Mouse (Mus musculus) midbrain, embryonic 11.5 days (tissue): ENCODE measurements around the gene Cbl. TPM values are rescaled to one million over a fixed set of nuclear protein-coding genes. Genes with fewer than 3 reads are reported as not detected.
A peak's percentile ranks its signal among the peaks of the same experiment; 100 is the strongest.

ENCODE experiments used
- ATAC-seq: fragments of 200-750 bp; cut with Nextera tagmentation; 2 replicates; pipeline ENCODE4 v1.8.0; 2017; ENCODE audit warnings: moderate TSS enrichment, moderate library complexity; ENCODE audit not compliant: low FRiP score
- DNase-seq: peaks from one replicate; pipeline ENCODE4 v3.0.0; 2015; ENCODE audit warnings: low spot score; ENCODE audit errors: missing footprints
- H3K27ac ChIP-seq: fragments of 300-500 bp; sonication (generic); 2 replicates; pipeline ENCODE4 v1.5.1; 2014; ENCODE audit warnings: low read depth, low read length
- H3K27me3 ChIP-seq: fragments of 300-500 bp; sonication (generic); 2 replicates; pipeline ENCODE4 v1.6.1; 2014; ENCODE audit warnings: mild to moderate bottlenecking, low read length, moderate library complexity, mixed read lengths; ENCODE audit not compliant: control insufficient read depth, insufficient read depth
- H3K36me3 ChIP-seq: fragments of 300-500 bp; sonication (generic); 2 replicates; pipeline ENCODE4 v1.6.1; 2014; ENCODE audit warnings: mild to moderate bottlenecking, low read length, moderate library complexity, mixed read lengths; ENCODE audit not compliant: control insufficient read depth, insufficient read depth
- H3K4me1 ChIP-seq: fragments of 300-500 bp; sonication (generic); 2 replicates; pipeline ENCODE4 v1.6.1; 2014; ENCODE audit warnings: low read length; ENCODE audit not compliant: control insufficient read depth, insufficient read depth
- H3K4me2 ChIP-seq: fragments of 300-500 bp; sonication (generic); 2 replicates; pipeline ENCODE4 v1.6.1; 2014; ENCODE audit warnings: mild to moderate bottlenecking, moderate library complexity
- H3K4me3 ChIP-seq: fragments of 300-500 bp; sonication (generic); 2 replicates; pipeline ENCODE4 v1.5.1; 2014; ENCODE audit warnings: low read depth, low read length
- H3K9ac ChIP-seq: fragments of 300-500 bp; sonication (generic); 2 replicates; pipeline ENCODE4 v1.6.1; 2014; ENCODE audit warnings: low read length
- H3K9me3 ChIP-seq: fragments of 300-500 bp; sonication (generic); 2 replicates; pipeline ENCODE4 v1.6.1; 2016; ENCODE audit warnings: low read length; ENCODE audit not compliant: control insufficient read depth
- WGBS: fragments of 180-500 bp; shearing (Covaris S2); extraction: QIAGEN DNeasy Blood & Tissue Kit; methylation state at CpG from one replicate; pipeline ENCODE4 v1.1.7; 2014; 5-methylcytosine and 5-hydroxymethylcytosine counted together
- polyA plus RNA-seq: library from polyadenylated mRNA; unstranded; fragments of >200 nt; fragmentation: Nextera tagmentation; extraction: Ambion mirVana; gene quantifications from 2 replicates; pipeline ENCODE4 v1.2.1, GENCODE M21; 2014

Cbl gene
- polyA plus RNA-seq, 1 experiment from 2014 or later: 20.9 TPM

DNA sequence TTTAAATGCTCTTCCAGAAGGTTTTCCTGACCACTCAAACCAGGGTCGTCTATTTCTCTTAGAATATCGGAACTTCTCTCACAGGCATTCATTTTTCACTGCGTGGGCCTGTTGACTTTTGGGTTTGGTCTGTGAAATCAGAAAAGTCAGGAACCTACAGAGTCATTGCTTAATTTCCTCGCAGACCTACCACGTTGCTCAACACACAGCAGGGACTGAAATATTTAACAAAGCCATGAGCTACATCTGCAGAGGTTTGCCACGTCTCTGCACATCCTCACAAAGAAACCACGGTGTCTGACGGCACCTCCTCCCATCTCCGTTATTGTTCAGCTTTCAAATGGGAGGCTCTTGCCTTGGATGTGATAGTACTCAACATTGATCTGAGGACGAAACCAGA lies 25.2 kb upstream of the Cbl start:
- 77% methylated on average over 10 of the region's 10 CpGs for WGBS
- Histone ChIP-seq H3K4me3 (no peak overlapping the region), H3K9me3 (no peaks in the 10 kb centered on the region), H3K4me1 (peaks cover 14% of the 10 kb centered on the region), H3K9ac (no peak overlapping the region), H3K36me3 (no peaks in the 10 kb centered on the region), H3K27me3 (no peaks in the 10 kb centered on the region), H3K4me2 (no peak overlapping the region), H3K27ac (no peak overlapping the region)
- ATAC-seq (no peak), DNase-seq (no peak)

DNA sequence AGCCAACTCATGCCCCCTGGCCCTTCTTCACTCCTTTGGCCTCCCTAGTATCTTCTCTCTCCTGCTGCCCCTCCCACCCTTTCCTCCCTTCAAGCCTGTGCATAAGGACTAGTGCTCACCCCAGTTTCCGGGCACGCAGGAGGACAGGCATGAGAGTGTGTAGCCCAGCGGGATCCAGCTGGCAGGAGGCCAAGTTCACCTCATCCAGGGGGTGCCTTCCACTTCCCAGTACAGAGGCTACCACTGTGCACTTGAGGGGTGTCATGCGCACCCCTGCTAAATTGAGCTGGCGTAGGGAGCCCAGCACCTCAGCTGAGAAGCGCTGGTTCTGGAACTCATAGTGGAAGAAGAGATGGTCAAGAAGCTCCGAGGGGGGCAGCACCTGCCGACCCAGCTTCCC lies 22.4 kb upstream of the Cbl start:
- H3K27me3 ChIP-seq: no peaks in the 10 kb centered on the region
- ATAC-seq: no peak
- no peak overlapping the region for H3K4me2 ChIP-seq
- whole genome bisulfite sequencing: 90% methylated on average over 8 of the region's 8 CpGs
- H3K4me1 ChIP-seq: peaks cover 17% of the 10 kb centered on the region
- H3K9ac ChIP-seq: no peak overlapping the region
- no peaks in the 10 kb centered on the region for H3K36me3 ChIP-seq
- no peak overlapping the region for H3K27ac ChIP-seq
- H3K4me3 ChIP-seq: no peak overlapping the region
- H3K9me3 ChIP-seq: no peaks in the 10 kb centered on the region
- no peak for DNase-seq

DNA sequence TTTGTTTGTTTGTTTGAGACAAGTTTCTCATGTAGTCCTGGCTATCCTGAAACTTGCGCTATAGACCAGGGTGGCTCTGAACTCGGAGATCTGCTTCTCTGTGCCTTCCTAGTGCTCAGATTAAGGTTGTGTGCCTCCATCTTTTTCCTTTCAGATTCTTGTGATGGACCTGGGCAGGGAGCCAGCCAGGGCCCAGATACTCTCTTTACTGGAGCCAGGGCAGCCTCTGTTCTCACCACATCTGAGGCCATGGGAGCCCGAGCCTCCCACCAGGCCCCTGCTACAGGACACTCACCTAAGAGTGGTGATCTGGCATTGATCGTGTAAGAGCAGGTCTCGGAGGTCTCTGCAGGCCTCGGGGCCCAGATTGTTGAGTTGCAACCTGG lies 21.3 kb upstream of the Cbl start:
- 50% methylated on average over 6 of the region's 6 CpGs for WGBS
- Histone ChIP-seq H3K9ac (no peak overlapping the region), H3K9me3 (no peaks in the 10 kb centered on the region), H3K4me2 (no peak overlapping the region), H3K36me3 (no peaks in the 10 kb centered on the region), H3K27ac (no peak overlapping the region), H3K4me1 (peaks cover 17% of the 10 kb centered on the region), H3K4me3 (no peak overlapping the region), H3K27me3 (no peaks in the 10 kb centered on the region)
- DNase-seq: no peak
- no peak for ATAC-seq

DNA sequence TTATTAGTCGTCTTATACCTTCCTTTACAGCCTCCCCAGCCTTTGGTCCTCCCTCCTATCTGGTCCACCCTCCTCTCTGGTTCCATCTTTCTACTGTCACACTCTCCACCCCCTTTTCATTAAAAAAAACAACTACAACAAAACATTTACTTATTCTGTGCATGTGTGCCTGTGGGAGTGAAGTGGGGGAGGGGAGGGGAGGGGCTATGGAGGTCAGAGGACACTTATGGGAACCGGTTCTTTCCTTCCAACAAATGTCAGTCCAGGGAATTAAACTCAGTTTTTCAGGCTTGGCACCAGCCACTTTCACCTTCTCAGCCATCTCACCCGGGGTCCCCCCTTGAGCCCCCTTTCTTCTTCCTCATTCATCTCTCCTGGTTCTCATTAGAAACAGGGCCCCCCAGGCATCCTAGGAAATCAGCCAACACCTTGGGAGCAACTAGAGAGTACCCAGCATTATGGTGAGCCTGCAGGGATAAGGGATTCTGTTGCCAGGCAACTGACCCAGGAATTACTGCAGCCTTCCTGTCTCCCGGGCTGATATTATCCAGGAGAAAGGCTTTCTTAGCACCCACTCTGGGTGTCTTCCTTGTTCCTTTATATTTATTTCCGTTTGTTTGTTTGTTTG lies 20.8 kb upstream of the Cbl start:
- no peak overlapping the region for H3K4me2 ChIP-seq
- DNase-seq (peak; percentile 90), ATAC-seq (peak; percentile 48; the same call in 1 of the 2 replicates)
- H3K4me3 ChIP-seq: no peak overlapping the region
- H3K9ac ChIP-seq: no peak overlapping the region
- no peaks in the 10 kb centered on the region for H3K9me3 ChIP-seq
- no peaks in the 10 kb centered on the region for H3K36me3 ChIP-seq
- 0 out of 2 replicates have a peak overlapping the region, but pooled peaks have one; percentile 11 for H3K27ac ChIP-seq
- peaks cover 18% of the 10 kb centered on the region for H3K4me1 ChIP-seq
- WGBS: 4% methylated on average over 5 of the region's 5 CpGs
- no peaks in the 10 kb centered on the region; the same call in 1 of the 2 replicates for H3K27me3 ChIP-seq

DNA sequence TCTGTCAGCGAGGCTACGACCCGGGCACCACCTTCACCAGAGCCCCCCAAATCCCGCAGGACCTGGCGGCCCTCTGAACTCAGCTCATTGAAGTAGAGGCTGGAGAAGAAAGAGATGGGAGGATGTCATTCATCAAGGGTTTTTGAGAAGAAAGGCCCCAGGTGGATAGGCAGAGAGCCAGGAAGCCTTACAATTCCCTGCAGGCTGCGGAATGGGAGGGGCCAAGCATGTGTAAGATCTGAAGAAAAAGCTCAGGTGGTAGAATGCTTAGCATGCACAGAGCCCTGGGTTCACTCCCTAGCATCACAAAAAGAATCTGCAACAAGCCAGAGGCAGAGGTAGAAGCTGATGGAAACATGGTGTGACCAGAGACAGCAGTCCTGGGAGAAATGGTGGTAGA lies 19.6 kb upstream of the Cbl start:
- H3K4me1 ChIP-seq: peaks cover 20% of the 10 kb centered on the region
- DNase-seq (no peak), ATAC-seq (no peak)
- no peak overlapping the region for H3K27ac ChIP-seq
- H3K9me3 ChIP-seq: no peaks in the 10 kb centered on the region
- H3K9ac ChIP-seq: no peak overlapping the region
- WGBS: 77% methylated on average over 6 of the region's 6 CpGs
- no peak overlapping the region for H3K4me2 ChIP-seq
- H3K27me3 ChIP-seq: no peaks in the 10 kb centered on the region; the same call in 1 of the 2 replicates
- no peak overlapping the region for H3K4me3 ChIP-seq
- H3K36me3 ChIP-seq: no peaks in the 10 kb centered on the region

DNA sequence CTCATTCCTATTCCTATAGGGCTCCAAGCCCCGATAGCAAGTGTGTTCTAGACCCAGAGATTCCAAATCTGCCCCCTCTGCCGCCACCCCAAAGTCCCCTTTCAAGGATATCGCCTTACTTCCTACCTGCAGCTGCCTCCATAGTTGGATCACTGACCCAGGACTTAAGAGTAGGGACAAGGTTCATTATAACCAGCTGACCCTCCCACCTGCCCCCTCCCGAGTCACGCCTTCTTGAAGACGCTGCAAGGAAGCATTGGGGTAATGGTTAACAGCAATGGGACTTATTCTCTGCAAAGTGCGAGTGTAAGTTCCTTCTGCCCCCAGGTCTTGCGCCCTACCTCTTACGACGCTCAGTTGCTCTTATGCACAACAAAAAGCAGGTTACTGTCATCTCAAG lies 17.5 kb upstream of the Cbl start, which contains the start of gene Pdzd3:
TSS of gene Pdzd3 (minus strand) at position 158 of the 400 bp plus-strand sequence.
- Histone ChIP-seq H3K9ac (no peak within 1 kb of the TSS), H3K4me3 (no peak within 1 kb of the TSS), H3K4me2 (no peak within 1 kb of the TSS), H3K9me3 (no peaks in the 10 kb centered on the region), H3K36me3 (no peaks in the 10 kb centered on the region), H3K4me1 (peaks cover 20% of the 10 kb centered on the region), H3K27me3 (no peaks in the 10 kb centered on the region; the same call in 1 of the 2 replicates), H3K27ac (no peak within 1 kb of the TSS)
- no peak for ATAC-seq
- 81% methylated on average over 10 of the region's 10 CpGs for WGBS
- DNase-seq: no peak

DNA sequence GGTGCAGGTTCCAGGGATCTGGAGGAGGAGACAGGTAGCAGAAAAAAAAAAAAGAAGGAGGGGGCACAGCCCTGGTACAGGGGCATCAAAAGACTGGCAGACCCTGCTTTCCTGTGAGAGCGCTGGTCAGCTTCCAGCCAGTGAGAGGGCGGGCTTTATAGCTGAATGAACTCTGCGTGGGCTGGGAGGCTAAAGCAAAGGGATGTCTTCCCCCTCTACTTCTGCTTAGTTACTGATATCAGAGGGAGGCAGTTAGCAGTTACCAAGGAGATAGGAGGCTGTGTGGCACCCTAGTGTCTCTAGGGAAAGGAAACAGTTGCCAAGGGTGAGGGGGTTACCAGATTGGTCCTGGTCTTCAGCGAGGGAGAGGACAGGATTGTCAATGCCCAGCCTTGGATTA lies 16.6 kb upstream of the Cbl start:
- ATAC-seq: no peak
- Histone ChIP-seq H3K27ac (no peak overlapping the region), H3K4me1 (peaks cover 18% of the 10 kb centered on the region), H3K36me3 (no peaks in the 10 kb centered on the region), H3K27me3 (no peaks in the 10 kb centered on the region; the same call in 1 of the 2 replicates), H3K4me2 (no peak overlapping the region), H3K4me3 (no peak overlapping the region), H3K9me3 (no peaks in the 10 kb centered on the region), H3K9ac (no peak overlapping the region)
- DNase-seq: no peak
- WGBS: 46% methylated on average over 4 of the region's 4 CpGs

DNA sequence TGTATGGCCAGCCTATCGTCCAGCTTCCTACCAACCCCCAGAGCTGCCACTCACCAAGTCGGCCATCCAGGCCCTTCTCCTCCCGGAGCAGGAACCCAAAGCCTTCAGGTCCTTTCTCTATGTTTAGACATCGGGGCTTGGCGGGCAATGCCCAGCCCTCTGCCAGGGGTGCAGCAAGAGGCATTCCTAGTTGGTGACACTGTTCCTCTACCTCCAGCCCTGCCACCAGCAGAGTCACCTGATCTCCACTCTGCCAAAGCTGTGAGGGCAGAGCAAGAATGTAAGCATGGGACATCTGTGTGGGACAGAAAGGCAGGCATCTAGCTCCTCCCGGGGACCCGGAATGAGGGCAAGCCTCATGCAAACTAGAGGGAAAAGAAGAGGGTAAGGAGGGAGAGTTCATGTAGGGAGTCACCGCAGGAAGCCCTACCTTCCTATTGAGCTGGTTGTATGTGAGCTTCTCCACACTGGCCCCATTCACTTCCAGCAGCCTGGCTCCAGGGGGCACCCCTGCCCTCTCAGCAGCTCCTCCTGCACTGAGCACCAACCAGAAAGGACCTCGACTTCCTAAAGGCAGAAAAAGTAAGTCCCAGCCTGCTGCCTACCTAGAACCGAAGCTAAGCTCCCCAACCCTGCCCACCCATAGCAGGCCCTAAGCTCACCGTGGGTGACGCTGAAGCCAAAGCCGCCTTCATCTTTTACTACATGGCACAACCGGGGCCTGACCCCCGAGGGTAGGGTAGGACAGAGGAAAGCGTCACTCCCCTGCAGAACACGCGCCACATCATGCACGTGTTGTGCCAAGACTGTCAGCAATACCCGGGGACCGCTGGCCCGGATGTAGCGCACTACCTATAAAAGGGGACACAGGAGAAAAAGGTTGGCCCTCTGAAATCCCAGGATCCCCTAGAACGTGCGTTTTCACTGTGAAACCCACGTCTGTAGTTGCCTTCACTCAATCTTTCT lies 15.6 kb upstream of the Cbl start:
- H3K36me3 ChIP-seq: no peaks in the 10 kb centered on the region
- ATAC-seq: 0 out of 2 replicates have a peak, but pooled peaks have one; percentile 64
- DNase-seq: peak; percentile 92
- no peak overlapping the region for H3K9ac ChIP-seq
- H3K27ac ChIP-seq: no peak overlapping the region
- no peaks in the 10 kb centered on the region for H3K9me3 ChIP-seq
- no peaks in the 10 kb centered on the region; the same call in 1 of the 2 replicates for H3K27me3 ChIP-seq
- H3K4me1 ChIP-seq: peaks cover 10% of the 10 kb centered on the region
- WGBS: 46% methylated on average over 26 of the region's 26 CpGs
- 0 out of 2 replicates have a peak overlapping the region, but pooled peaks have one; percentile 12 for H3K4me2 ChIP-seq
- H3K4me3 ChIP-seq: no peak overlapping the region

DNA sequence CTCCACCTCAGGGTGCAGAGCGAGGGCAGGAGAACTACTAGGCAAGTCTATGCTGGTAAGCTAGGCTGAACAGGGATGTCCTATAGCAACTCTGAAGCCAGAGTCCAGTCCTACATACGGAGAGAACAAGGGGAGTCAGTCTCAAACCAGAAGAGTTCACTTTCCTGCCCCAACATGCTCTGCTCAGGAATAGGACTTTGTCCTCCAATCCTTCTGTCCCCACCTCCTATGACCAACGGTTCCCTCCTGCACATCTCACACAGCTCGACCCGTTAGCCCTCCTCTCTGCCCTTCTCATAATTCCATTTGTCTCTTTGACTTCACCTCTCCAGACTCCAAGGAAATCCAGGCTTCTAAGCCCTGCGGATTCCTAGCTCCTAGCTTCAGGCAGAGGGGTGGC lies 14.1 kb upstream of the Cbl start:
- Histone ChIP-seq H3K27ac (no peak overlapping the region), H3K4me2 (no peak overlapping the region), H3K27me3 (no peaks in the 10 kb centered on the region; the same call in 1 of the 2 replicates), H3K36me3 (no peaks in the 10 kb centered on the region), H3K4me3 (no peak overlapping the region), H3K4me1 (peaks cover 3% of the 10 kb centered on the region; the same call in 1 of the 2 replicates), H3K9ac (no peak overlapping the region), H3K9me3 (no peaks in the 10 kb centered on the region)
- DNase-seq (no peak), ATAC-seq (no peak)
- WGBS: 87% methylated on average over 6 of the region's 6 CpGs
